Mouse (Mus musculus): ENCODE data around the gene Olfr27.

Olfr27 gene

GRCm38 (mm10) chr9:39127831-39128230, at the start of gene Olfr27:
Gene Olfr27, plus strand, starts transcription at chr9:39128131.
- DNase-seq (ENCODE audit: low read depth, low spot score) = no peak

- no peak for DNase-seq (ENCODE audit: low read depth, low spot score)
Measured at GRCm38 (mm10) chr9:39078787-39079186, 49.1 kb upstream of the Olfr27 start, which contains the start of gene Olfr938. Gene Olfr938, minus strand, starts transcription at chr9:39078887.

- no peak for DNase-seq (ENCODE audit: low read depth, low spot score)
Measured at GRCm38 (mm10) chr9:39127326-39127725, 605 bp upstream of the Olfr27 start.

- no peak for DNase-seq (ENCODE audit: low read depth, low spot score)
Measured at GRCm38 (mm10) chr9:39152401-39152800, 24.5 kb downstream of the Olfr27 start.

GRCm38 (mm10) chr9:39166004-39166403, 38.1 kb downstream of the Olfr27 start, which contains the start of gene Olfr943:
Gene Olfr943, plus strand, starts transcription at chr9:39166304.
- DNase-seq (ENCODE audit: low read depth, low spot score) = no peak
